Mouse (Mus musculus) left cerebral cortex, postnatal 25 days (tissue): ENCODE measurements around the gene Tmem9b. TPM values are rescaled to one million over a fixed set of nuclear protein-coding genes. Genes with fewer than 3 reads are reported as not detected.

Experiments
- DNase-seq, 2 experiments: peaks; one replicate each; pipeline ENCODE4 v3.0.0; 2022; ENCODE audit warnings: low spot score in 2 of 2, mixed read lengths in 1 of 2
- intact Hi-C: fragments of 180-260 bp; cut with DNase I; formaldehyde crosslinking; loops from one replicate; pipeline ENCODE4 v1.15.1; 2025
- total RNA-seq, 2 experiments: library from RNA; stranded (reverse); gene quantifications; 2 replicates each; pipeline ENCODE4 v1.2.3; 2021

Tmem9b gene
- total RNA-seq, result 10 to 100 TPM; 91.0 to 95.4 TPM

DNA sequence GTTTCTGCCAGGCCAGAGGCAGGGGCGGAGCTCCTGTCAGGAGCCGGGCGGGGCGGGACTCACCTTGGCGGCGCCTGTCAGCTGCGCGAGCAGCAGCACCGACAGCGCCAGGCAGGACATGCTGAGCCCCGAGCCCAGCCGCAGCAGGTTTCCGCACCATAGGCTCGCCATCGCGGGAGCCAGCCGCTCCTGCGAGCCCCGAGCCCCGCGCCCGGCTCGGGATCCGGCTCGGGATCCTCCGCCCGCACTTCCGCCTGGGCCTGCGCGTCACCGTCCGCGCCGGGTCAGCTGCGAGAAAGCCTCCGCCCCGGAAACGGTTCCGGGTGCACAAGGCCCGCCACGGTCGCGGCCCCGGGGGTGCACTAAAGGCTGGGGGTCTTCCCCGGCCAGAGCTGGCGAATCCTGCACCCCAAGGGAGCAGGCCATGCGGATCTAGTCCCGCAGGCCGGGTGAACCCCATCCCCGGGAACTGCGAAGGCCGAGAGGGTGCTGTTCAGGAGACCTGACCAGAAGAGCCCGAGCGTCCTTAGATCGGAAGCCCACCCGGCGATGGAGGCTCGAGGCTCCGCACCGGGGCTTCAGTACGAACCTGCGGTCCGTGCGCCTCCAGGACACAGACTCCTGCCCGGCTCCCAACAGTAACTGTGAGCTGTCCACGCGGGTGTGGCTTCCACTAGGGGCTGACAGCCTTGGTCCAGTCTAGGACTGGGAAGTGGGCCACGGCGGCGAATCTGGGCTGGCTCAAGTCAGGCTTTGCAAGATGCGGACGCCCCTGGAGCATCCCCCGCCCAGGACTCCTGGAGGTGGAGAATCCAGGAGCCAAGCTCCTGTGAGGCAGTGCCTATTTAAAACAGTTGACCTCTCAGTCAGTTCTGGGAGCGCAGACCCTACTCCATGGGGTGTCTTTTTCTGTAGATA lies at the start of gene Tmem9b:
TSS of gene Tmem9b (minus strand) at position 868 of the 918 bp plus-strand sequence.
- intact Hi-C loops, result no loop called here
- DNase-seq, result peak; percentile 83 to 89

DNA sequence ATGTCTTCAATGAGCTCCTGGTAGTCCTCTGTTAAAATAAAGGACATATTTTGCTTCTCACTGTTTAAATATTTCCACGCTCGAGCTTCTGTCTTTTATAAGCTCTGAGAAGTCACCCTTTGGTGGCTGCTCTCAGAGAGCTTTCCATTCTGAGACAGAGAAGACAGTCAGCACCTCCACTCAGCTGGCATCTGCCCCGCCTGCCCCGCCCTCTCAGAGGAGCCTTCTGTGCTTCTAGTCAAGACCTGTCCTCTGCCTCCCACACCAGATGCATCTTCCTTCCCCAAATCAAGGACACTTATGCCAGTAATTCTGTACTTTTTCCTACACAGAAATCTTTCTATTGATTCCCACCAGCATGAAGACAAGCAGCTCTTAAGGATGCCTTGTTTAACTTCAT lies 48.0 kb upstream of the Tmem9b start:
- DNase-seq, result peak in 1 of 2 experiments; percentile 55
- intact Hi-C loops, result no loop called here

DNA sequence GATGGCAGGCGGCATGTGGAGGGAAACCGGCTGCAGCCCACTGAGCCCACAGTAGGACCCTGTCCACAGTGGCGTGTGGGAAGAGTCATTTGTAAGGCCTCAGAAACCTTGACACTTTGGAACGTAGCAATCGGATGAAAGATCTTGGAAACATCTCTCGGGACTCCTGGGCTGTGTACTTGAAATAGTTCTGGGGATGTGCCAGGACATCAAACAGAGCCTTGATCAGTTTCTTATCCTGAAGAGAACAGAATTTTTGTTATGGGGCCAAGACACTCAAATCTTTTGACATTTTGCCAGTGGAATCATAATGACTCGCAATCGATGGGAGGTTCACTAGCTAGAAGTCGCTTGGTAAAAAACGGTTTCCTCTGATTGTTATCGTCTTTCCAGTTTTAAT lies 46.5 kb upstream of the Tmem9b start:
- intact Hi-C loops, result no loop called here
- no peak for DNase-seq

DNA sequence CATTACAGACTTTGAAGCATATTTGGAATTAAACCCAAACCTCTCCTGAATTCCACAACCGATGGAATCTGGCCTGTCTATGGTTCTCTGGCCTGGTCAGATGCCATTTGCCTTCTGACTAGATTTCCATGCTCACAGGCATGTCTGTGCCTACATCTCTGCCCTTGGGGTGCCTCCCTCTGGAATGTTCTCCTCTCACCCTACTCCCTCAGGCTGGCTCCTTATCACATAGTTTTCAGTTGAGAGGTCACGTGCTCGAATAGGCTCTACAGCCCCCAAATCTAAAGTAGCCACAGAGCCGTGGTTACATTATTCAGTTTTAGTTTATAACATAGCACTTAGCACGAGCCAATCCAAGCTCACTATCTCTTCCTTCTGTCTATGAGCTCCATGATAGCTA lies 42.9 kb upstream of the Tmem9b start:
- no peak for DNase-seq
- intact Hi-C loops, result no loop called here

DNA sequence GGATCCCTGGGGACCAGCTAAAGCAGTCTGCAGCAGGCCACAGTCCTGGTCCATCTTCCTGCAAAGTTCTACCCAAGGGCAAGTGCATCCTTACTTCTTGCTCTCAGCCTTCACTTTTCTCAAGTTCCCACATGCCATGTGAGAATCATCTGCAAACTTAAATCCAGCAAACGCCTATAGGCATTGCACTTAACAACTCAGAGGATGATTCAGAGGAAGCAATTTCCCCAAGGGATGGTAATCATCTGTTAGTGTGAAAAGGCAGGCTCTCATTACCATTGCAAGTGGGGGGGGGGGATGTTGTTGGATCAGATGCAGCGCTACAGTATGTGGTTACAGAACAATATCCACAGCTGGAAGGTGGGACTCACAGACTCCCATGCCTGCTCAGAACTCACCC lies 41.9 kb upstream of the Tmem9b start:
- peak in 1 of 2 experiments; percentile 63 for DNase-seq
- intact Hi-C loops, result loop anchor here (5.0 kb wide), 2 partner anchors 73 to 98 kb away; partner anchors contain the start of gene Scube2

DNA sequence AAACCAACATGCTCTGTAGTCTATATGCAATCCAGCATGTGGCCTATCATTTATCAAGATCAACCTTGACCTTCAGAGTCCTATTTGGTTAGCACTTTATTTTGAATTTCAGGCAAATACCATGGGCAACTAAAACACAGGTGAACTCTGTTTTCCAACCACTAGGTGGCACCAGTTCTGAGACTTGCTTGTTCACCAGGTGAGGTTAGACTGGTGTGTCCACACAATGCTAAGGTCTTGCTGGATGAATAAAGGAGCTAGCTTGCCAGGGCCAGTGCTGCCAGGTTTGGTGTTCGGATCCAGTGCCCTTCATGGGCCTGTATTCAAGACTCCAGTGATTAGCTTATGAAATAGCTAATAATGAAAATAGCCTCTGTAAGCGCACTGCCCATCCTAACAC lies 40.1 kb upstream of the Tmem9b start:
- intact Hi-C loops, result loop anchor here (5.0 kb wide), 2 partner anchors 75 to 100 kb away; partner anchors contain the start of gene Scube2
- peak; percentile 61 to 64 for DNase-seq

DNA sequence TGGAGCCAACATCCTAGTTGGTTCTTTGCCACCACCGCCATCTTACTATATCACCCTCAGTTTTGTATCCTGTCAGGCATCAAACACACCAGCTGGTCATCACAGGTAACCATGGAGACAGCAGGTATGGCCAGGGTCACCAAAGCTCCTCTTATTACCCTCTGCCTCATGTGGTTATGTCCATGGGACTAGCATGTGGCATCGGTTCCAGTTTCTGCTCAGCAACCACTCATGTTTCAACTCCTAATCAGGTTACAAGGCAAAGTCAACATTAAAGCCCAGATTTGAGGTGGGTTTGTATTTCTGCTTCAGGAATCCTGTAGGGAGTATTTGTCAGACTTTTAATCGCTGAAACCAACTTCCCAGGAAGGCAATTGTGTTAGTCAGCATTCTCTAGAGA lies 38.1 kb upstream of the Tmem9b start:
- intact Hi-C loops, result loop anchor here (5.0 kb wide), 2 partner anchors 76 to 101 kb away; partner anchors contain the start of gene Scube2
- no peak for DNase-seq

DNA sequence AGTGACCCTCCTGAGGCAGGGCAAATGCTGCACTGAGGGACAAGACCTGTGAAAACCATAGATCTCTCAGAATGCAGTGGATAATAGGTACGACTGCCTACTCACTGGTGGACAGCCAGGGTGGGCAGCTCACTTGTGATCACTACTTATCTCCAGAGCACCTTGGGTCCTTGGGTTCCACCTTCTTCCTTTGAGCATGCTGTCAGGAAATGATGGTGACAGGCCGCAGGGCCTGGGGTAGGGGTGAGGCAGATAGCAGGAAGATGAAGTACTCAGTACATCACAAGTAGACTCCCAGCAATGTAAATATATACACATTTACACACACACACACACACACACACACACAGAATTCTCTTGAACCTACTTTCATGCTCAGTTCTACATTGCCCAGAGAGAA lies 35.2 kb upstream of the Tmem9b start:
- intact Hi-C loops, result no loop called here
- no peak for DNase-seq

DNA sequence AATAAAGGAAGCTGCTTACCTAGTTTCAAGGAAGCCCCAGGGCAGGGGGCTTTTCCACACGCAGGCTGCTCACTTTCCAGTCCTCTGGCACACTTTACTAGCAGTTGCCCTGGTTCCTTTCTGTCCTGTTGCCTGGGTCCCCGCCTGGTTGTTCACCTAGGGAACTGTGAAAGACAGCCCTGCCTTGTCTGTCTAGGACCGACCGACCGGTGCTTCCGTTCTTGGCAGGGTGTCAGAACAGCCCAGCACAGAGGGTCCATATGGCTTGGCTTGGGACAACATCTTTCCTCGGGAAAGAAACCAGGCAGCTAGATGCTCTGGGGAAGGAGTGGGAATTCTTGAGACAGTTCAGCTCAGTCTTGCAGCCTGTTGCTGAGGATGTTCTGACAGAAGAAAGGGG lies 30.6 kb upstream of the Tmem9b start:
- intact Hi-C loops, result no loop called here
- DNase-seq, result no peak

DNA sequence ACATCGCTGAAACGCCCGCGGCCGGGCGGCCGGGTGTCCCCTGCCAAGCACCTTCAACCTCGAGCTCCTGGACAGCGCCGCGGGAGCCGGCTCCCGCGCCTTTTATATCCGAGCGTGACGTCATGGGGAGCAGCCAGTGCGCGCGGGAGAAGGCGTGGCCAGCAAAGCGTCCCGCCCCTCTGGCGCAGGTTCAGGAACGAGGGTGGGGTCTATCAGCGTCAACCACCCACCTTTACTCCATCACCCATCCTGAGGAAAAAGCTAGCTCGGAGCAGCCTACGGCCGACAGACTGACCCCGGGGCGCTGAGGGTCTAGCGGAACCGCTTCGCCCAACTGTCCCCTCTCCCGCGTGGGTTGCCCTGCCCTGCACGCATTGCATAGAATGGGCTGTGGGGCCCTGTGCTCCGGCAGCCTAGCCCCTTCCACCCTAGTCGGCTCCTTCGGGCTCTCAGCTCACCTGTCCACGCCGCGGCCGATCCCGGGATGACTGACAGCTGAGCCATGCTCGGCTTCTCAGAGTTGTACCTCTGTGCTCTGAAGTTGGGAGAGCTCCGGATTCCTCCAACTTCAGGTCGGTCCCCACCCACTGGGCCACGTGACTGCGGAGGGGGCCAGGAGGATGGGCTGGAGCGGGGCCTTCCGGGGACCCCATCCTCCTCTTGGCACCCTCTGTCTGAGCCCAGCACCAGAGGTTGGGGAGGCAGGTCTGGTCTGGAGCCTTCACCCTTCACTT lies 29.0 kb upstream of the Tmem9b start, which contains the start of gene Nrip3:
TSS of gene Nrip3 (minus strand) at position 556 of the 734 bp plus-strand sequence.
- intact Hi-C loops, result no loop called here
- peak; percentile 73 for DNase-seq

DNA sequence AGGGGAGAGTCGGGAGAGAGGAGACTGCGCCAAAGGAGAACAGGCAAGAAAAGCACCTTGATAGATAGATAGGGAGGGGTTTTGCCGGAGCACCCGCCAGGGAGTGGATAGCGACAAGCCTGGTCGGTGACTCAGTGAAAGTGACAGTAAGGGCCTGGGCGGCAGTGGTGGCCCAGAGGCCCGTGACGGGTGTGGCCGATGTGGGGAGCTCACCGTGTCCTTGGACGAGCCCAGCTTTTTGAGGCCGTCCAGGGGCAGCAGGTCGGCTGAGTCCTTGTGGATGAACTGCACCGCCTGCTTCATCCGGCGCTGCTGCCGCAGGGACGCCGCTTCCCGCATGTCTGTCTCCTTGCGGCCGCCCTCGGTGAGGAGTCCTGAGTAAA lies 28.4 kb upstream of the Tmem9b start:
- intact Hi-C loops, result no loop called here
- DNase-seq, result peak in 1 of 2 experiments; percentile 27

DNA sequence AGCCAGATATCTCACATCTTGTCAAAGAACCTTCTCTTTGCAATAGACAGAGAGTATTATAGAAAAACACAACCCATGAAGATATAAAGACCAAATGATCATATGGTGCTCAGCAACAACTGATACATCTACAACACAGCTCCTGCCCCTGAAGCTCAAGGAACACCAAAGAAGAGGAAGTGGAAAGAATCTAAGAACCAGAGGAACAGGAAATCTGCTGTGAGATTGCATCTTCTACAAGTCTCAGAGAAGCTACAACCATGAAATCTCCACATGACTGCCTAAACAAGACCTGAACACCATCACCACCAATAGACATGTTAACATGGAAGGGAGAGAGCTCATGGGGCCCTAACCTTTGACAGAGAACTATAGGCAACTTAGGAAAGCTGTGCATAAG lies 19.6 kb upstream of the Tmem9b start:
- DNase-seq, result no peak

DNA sequence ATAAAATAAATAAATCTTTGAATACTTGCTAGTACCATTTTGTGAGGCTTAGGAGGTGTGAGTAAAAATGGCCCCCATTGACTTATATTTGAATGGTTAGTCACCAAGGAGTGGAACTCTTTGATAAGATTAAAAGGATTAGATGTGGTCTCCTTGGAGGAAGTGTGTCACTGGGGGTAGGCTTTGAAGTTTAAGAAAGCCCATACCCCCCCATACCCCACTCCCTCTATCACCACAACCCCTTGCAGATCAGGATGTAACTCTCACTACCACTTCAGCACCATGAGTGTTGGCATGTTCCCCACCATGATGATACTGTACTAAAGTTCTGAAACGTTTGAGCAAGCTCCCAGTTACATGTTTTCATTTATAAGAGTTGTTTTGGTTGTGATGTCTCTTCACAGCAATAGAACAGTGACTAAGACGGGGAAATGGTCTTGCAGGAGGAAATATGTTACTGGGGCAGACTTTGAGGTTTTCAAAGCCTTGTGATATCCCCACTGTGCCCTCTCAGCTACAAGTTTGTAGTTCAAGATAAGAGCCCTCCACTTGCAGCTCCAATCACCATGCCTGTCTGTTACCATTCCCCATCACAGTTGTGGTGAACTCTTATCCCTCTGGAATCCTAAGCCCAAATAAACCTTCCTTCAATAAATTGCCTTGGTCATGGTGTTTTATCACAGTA lies 16.2 kb upstream of the Tmem9b start:
- intact Hi-C loops, result no loop called here
- DNase-seq, result no peak

More for the DNA sequence above, 19.6 kb upstream of the Tmem9b start:
- intact Hi-C loops, result no loop called here

DNA sequence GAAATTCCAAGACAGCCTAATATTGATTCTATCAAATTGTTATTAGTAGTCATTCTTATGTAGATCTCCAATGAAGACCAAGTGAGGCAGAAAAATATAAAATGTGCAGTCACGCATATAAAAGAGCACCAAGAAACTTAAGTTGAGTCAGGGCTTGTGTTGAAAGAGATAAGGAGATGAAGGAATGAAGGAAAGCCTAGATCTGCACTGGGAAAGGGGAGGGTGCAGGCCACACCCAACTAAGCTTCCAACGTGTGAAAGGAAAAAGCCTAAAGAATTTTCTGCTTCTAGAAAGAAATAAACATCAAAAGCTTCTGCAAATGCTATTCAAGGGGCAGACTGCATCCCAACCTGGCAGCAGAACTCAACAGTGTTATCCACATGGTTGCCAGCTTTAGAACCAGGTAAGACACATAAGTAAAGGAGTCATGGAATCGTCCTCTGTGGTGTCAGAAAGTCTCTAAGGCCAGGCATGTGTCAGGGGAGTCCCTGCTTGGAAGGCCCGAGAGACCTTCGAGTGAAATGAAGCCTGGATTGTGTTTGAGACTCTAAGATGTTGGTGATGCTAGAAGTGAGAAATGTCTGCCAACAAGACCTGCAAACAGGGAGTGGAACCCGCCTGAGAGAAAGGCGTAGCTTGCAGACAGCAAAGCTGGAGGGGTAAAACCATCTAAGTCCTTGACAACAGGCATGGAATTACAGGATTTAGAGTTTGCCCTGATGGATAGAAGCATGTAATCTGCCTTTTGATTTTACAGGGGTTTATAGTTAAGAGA lies 15.1 kb upstream of the Tmem9b start:
- no peak for DNase-seq

DNA sequence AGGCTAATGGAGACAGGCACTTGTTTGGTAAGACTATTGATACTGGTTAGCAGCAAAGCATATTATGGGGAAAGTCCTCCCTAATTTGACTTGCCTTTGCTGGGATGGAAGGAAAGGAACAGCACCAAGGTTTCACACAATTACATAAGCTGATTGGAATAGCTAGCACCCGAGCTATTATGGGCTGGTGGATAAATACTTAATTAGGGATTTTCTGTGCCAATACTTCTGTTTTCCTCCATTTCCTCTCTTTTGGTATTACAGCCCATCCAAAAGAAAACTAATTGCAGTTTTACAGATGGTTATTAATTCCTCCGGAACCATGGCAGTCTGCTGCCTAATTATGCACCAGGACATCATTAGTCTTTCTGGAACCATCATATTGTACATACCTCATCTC lies 11.3 kb upstream of the Tmem9b start:
- DNase-seq, result no peak
- intact Hi-C loops, result no loop called here

More for the DNA sequence above, 15.1 kb upstream of the Tmem9b start:
- intact Hi-C loops, result no loop called here

DNA sequence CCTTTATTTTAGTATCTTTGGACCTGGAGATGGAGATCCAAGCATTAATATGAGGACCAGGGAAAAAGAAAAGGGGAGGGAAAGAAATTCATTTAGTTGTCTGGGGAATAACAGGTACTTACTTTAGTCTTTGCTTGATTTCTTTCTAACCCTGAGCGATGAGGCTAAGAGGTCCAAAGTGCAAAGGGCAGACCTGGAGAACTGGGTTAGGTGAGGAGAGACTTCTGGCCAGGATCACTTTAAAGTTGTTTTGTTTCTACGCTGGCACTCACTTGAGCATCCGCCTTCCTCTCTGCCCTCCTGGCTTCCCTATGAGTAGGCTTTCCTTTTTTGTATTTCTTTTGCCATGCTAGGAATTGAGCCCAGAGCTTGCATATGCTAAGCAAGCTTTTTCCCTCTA lies 3.6 kb upstream of the Tmem9b start:
- intact Hi-C loops, result no loop called here
- no peak for DNase-seq

DNA sequence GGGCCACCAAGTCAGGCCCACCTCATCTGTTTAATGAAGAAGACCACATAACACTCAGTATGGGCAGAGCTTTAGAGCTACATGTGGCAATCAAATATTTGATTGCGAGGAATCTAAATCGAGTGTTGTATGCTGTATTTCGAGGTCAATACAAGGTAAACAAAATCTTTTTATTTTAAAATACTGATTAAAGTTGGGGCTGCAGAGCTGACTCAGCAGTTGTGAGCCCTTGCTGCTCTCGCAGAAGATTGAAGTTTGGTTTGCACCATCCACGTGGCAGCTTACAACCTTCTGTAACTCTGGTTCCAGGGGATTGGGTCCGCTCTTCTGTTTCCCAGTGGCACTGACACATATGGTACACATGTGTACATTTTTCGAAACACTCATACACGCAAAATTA lies 1.4 kb upstream of the Tmem9b start:
- DNase-seq, result no peak
- intact Hi-C loops, result no loop called here

DNA sequence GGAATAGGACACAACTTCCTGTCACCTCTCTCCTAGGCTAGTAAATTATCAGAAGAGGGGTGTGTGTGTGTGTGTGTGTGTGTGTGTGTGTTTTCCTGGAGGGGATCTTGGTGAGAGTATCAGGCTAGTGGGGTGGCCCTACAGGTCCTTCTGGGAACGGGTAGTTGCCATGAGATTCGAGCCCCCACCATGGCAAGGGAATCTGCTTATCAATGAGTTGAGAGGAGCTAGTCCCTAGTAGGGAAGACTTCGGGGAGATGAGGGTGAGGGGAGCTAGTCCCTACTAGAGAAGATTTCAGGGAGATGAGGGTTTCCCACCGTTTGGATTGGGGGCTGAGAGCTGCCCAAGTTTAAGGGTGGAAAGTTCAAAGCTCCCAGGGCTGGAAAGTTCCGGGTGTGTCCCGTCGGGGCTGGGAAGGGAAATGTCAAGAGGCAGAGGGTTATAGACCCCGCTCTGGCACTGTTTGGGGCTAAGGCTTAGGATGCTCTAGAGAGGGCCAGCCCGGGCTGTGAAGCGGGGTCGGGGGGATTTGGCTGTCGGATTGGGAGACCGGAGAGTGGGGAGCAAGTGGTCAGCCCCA lies 1.2 kb downstream of the Tmem9b start:
- intact Hi-C loops, result no loop called here
- no peak for DNase-seq

DNA sequence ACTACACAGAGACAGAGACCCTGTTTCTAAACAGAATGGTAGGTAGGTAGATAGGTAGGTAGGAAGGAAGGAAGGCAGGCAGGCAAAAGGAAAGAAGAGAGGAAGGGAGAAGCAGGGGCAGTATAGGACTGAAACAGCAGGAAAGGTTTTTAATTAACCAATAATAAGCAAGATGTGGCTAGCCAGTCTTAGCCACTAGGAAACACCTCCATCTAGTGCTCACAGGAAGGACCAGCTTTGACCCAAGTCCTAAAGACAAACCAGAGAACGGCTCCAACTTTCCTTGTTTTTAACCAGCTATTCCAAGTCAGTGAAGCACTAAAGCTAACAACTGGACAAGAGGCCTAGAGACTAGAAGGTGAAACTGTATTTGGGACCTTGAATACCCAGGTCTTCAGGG lies 4.9 kb downstream of the Tmem9b start:
- intact Hi-C loops, result no loop called here
- no peak for DNase-seq
